Mouse (Mus musculus): Measurements from ENCODE around the gene Nin.

- TF ChIP-seq CTCF (IDR thresholded peaks at IDR 0.05; ENCODE audit: control insufficient read depth, insufficient read depth, insufficient read length) (no peak), FOSL1 (IDR thresholded peaks at IDR 0.05; ENCODE audit: insufficient read depth, low read length, poor library complexity, severe bottlenecking) (no peak), CEBPB (IDR thresholded peaks at IDR 0.05; ENCODE audit: low read depth) (no peak), MAX (IDR thresholded peaks at IDR 0.05) (no peak), USF1 (IDR thresholded peaks at IDR 0.05; ENCODE audit: low read depth) (no peak), MYOD1 (IDR thresholded peaks at IDR 0.05; ENCODE audit: control insufficient read depth, insufficient read length, low read depth) (no peak), MYOG (IDR thresholded peaks at IDR 0.05; ENCODE audit: control insufficient read depth, extremely low read depth, insufficient read length) (no peak)
These were observed 42.7 kb upstream of the Nin start for GRCm38 (mm10) chr12:70156222-70156621.
